Mouse (Mus musculus) C2C12 (cell line): Measurements from ENCODE around the gene Efcab11.

ENCODE experiments used
- CEBPB ChIP-seq: IDR thresholded peaks from one replicate; pipeline ENCODE4 v1.6.1; 2011; ENCODE audit warnings: low read depth, mild to moderate bottlenecking, control low read depth, moderate library complexity
- CTCF ChIP-seq: IDR thresholded peaks from one replicate; pipeline ENCODE4 v1.5.1; 2011; ENCODE audit not compliant: control insufficient read depth, insufficient read depth, insufficient read length

GRCm38 (mm10) chr12:99885282-99885901, 1.2 kb upstream of the Efcab11 start:
- TF ChIP-seq CTCF = no peak
- TF ChIP-seq CEBPB = no peak
